Comparison of ENCODE assay signal across 25 mouse cellular contexts in the genomic region with DNA sequence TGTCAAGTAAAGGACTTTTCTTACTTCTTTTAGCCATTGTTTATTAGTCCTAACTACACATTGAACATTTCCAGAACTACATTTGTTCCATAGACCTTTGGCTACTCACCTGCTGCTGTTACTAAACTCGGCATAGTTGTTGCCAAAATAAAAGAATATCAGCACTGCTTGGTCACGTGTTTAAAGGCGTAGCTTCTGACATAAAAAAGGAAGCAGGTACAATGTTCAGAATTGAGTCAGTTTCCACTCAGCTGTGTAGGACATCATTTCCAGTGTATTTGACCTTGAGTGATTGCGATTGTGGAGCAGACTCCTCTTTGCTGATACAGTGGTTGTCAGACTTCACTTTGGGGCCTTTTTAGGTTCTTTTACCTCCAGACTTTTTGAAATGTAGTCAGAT.
"Had no signal": no experiment of that assay in that cellular context is flagged by ENCODE, and none has a peak within 500 bp of the region (broad histone marks: within the 10 kb centered on the region; RNA-seq: fewer than 3 reads in every experiment).

No protein-coding gene starts in this region.

- H3K4me3 ChIP-seq: gastrocnemius, adult 2 months; heart, embryonic 10.5 days; heart, embryonic 13.5 days; heart, embryonic 15.5 days; hindbrain, embryonic 13.5 days; hindbrain, embryonic 15.5 days; layer of hippocampus, adult 2 months; left cerebral cortex, adult 2 months; limb, embryonic 10.5 days; limb, embryonic 12.5 days; liver, embryonic 13.5 days; liver, embryonic 15.5 days had no signal

- ATAC-seq: hindbrain, postnatal 0 days; inflammation-experienced regulatory T-cells, adult 6 months had no signal

- DNase-seq: gastrocnemius, adult 2 months; gastrocnemius, postnatal 10 days; gastrocnemius, postnatal 25 days; heart, adult 18-20 months; heart, postnatal 10 days; heart, postnatal 4 days; kidney, adult 18-20 months; kidney, adult 8-10 months; kidney, postnatal 10 days; kidney, postnatal 25 days; kidney, postnatal 4 days; liver; liver, embryonic 13.5 days had no signal

- H3K27ac ChIP-seq: gastrocnemius, adult 2 months; heart, embryonic 10.5 days; heart, embryonic 13.5 days; hindbrain, embryonic 13.5 days; hindbrain, embryonic 15.5 days; hindbrain, postnatal 0 days; layer of hippocampus, adult 2 months; left cerebral cortex, adult 2 months; limb, embryonic 10.5 days; limb, embryonic 12.5 days; liver, embryonic 13.5 days; liver, embryonic 15.5 days had no signal

- H3K27me3 ChIP-seq: heart, embryonic 13.5 days; heart, embryonic 15.5 days; hindbrain, embryonic 13.5 days; hindbrain, embryonic 15.5 days; limb, embryonic 12.5 days; liver, embryonic 13.5 days; liver, embryonic 15.5 days had no signal

- H3K4me2 ChIP-seq: heart, embryonic 13.5 days; heart, embryonic 15.5 days; hindbrain, embryonic 13.5 days; hindbrain, embryonic 15.5 days; limb, embryonic 12.5 days; liver, embryonic 13.5 days; liver, embryonic 15.5 days had no signal

- H3K9ac ChIP-seq: heart, embryonic 13.5 days; heart, embryonic 15.5 days; hindbrain, embryonic 13.5 days; hindbrain, embryonic 15.5 days; limb, embryonic 12.5 days; liver, embryonic 13.5 days; liver, embryonic 15.5 days had no signal

- H3K9me3 ChIP-seq: heart, embryonic 10.5 days; heart, embryonic 13.5 days; heart, embryonic 15.5 days; hindbrain, embryonic 13.5 days; hindbrain, embryonic 15.5 days; limb, embryonic 10.5 days; limb, embryonic 12.5 days; liver, embryonic 13.5 days; liver, embryonic 15.5 days had no signal

- H3K4me1 ChIP-seq: heart, embryonic 10.5 days; hindbrain, embryonic 13.5 days; hindbrain, embryonic 15.5 days; limb, embryonic 10.5 days; limb, embryonic 12.5 days; liver, embryonic 13.5 days; liver, embryonic 15.5 days had no signal
